8 mouse cellular contexts compared by ENCODE assay signal in genomic region chr11:117332242-117333149, GRCm38 (mm10).
DNase-seq lines count a peak whose midpoint lies in the region; ATAC-seq and TF ChIP-seq lines count a peak whose summit lies in the region.

No protein-coding gene starts in this region.

- no peaks in the 10 kb centered on the region for H3K36me3 ChIP-seq in heart, embryonic 13.5 days
- H3K36me3 ChIP-seq in lung, embryonic 14.5 days (ENCODE audit: insufficient read depth), result no peaks in the 10 kb centered on the region
- no peaks in the 10 kb centered on the region for H3K36me3 ChIP-seq in neural tube, embryonic 15.5 days

- under 1% methylated on average over 37 of the region's 37 CpGs for WGBS in heart, embryonic 13.5 days
- WGBS in lung, embryonic 14.5 days, result 1% methylated on average over 37 of the region's 37 CpGs
- under 1% methylated on average over 35 of the region's 37 CpGs for WGBS in neural tube, embryonic 15.5 days

- H3K27ac ChIP-seq in cortical plate, adult 2 months (ENCODE audit: insufficient read depth, low read length), result 0 out of 2 replicates have a peak overlapping the region, but pooled peaks have one; percentile 9
- peak overlapping the region; percentile 90 for H3K27ac ChIP-seq in heart, embryonic 13.5 days (replicated peaks)
- H3K27ac ChIP-seq in lung, embryonic 14.5 days (ENCODE audit: low read depth), result peak overlapping the region; percentile 95
- H3K27ac ChIP-seq in neural tube, embryonic 15.5 days (replicated peaks), result peak overlapping the region; percentile 97

- TF ChIP-seq POLR2A in cortical plate, adult 2 months (IDR thresholded peaks at IDR 0.05; ENCODE audit: extremely low read depth, insufficient read depth, low read length), result no peak

- ATAC-seq in heart, embryonic 13.5 days (ENCODE audit: extremely low read depth, insufficient number of reproducible peaks, low FRiP score, low TSS enrichment), result peak; percentile 53; the same call in 1 of the 2 replicates
- peak; percentile 82 for ATAC-seq in lung, embryonic 14.5 days (ENCODE audit: insufficient read depth)
- ATAC-seq in neural tube, embryonic 15.5 days (ENCODE audit: low FRiP score), result peak; percentile 90

- H3K9ac ChIP-seq in heart, embryonic 13.5 days, result peak overlapping the region; percentile 87
- H3K9ac ChIP-seq in lung, embryonic 14.5 days, result peak overlapping the region; percentile 66
- peak overlapping the region; percentile 83 for H3K9ac ChIP-seq in neural tube, embryonic 15.5 days (replicated peaks)

- peak; percentile 79 to 82 for DNase-seq in urinary bladder, postnatal 4 days (ENCODE audit: low spot score in 2 of 2)
- no peak for DNase-seq in urinary bladder, postnatal 14 days (ENCODE audit: low spot score)
- DNase-seq in layer of hippocampus, adult 18-20 months (ENCODE audit: low spot score in 2 of 2), result peak; percentile 64 to 73
- peak; percentile 90 for DNase-seq in lung, embryonic 14.5 days
- peak; percentile 81 to 85 for DNase-seq in thymus, postnatal 36 days

- no peak for TF ChIP-seq CTCF in cortical plate, adult 2 months (IDR thresholded peaks at IDR 0.05; ENCODE audit: extremely low read depth, insufficient read depth, low read length)
- no peak for TF ChIP-seq CTCF in lung, embryonic 14.5 days (IDR thresholded peaks at IDR 0.05; ENCODE audit: low read depth)

- peaks cover 8% of the 10 kb centered on the region for H3K4me1 ChIP-seq in cortical plate, adult 2 months (ENCODE audit: control insufficient read depth, insufficient read depth, low read length)
- peaks cover 72% of the 10 kb centered on the region for H3K4me1 ChIP-seq in heart, embryonic 13.5 days
- peaks cover 49% of the 10 kb centered on the region for H3K4me1 ChIP-seq in lung, embryonic 14.5 days (ENCODE audit: insufficient read depth)
- peaks cover 68% of the 10 kb centered on the region for H3K4me1 ChIP-seq in neural tube, embryonic 15.5 days

- H3K9me3 ChIP-seq in heart, embryonic 13.5 days, result no peaks in the 10 kb centered on the region
- H3K9me3 ChIP-seq in lung, embryonic 14.5 days (ENCODE audit: low read depth, low read length), result no peaks in the 10 kb centered on the region
- no peaks in the 10 kb centered on the region for H3K9me3 ChIP-seq in neural tube, embryonic 15.5 days (replicated peaks)

- peak overlapping the region; percentile 89 for H3K4me2 ChIP-seq in heart, embryonic 13.5 days
- H3K4me2 ChIP-seq in lung, embryonic 14.5 days, result peak overlapping the region; percentile 75
- H3K4me2 ChIP-seq in neural tube, embryonic 15.5 days, result peak overlapping the region; percentile 73

- H3K27me3 ChIP-seq in heart, embryonic 13.5 days (replicated peaks), result no peaks in the 10 kb centered on the region
- no peaks in the 10 kb centered on the region for H3K27me3 ChIP-seq in lung, embryonic 14.5 days (ENCODE audit: insufficient read depth, low read length)
- no peaks in the 10 kb centered on the region for H3K27me3 ChIP-seq in neural tube, embryonic 15.5 days (replicated peaks)

- peak overlapping the region; percentile 45 for H3K4me3 ChIP-seq in cortical plate, adult 2 months (ENCODE audit: insufficient read depth, low read length)
- H3K4me3 ChIP-seq in heart, embryonic 13.5 days, result peak overlapping the region; percentile 64
- H3K4me3 ChIP-seq in lung, embryonic 14.5 days (ENCODE audit: low read depth, low read length), result peak overlapping the region; percentile 49
- H3K4me3 ChIP-seq in neural tube, embryonic 15.5 days (replicated peaks), result peak overlapping the region; percentile 67

Comparison
In these comparisons a context has a peak if more than half of its experiments do, and no peak if none do; other contexts are left out.
1. H3K27ac ChIP-seq: peak in every context shown above with its lines; median percentile 97 in neural tube, embryonic 15.5 days; 95 in lung, embryonic 14.5 days; 90 in heart, embryonic 13.5 days; 9 in cortical plate, adult 2 months.